Mouse (Mus musculus) spleen, postnatal 4 days (tissue): ENCODE measurements at regions not wholly inside any gene's neighbourhood (a gene's known extent, or its start where the extent isn't known, plus 50 kb on each side); places are given as distances from the start of the nearest gene placed in this dataset.

Source experiments
- DNase-seq, 2 experiments: peaks; one replicate each; pipeline ENCODE4 v3.0.0; 2022; ENCODE audit warnings: low spot score in 2 of 2

- DNase-seq, result no peak
Measured at GRCm38 (mm10) chrX:99350233-99350632, 120.8 kb downstream of the Pja1 start.

- DNase-seq, result no peak
Measured at GRCm38 (mm10) chrX:99340223-99340622, 130.8 kb downstream of the Pja1 start.

GRCm38 (mm10) chrX:99339081-99339876 lies 131.8 kb downstream of the Pja1 start:
- no peak for DNase-seq

DNA sequence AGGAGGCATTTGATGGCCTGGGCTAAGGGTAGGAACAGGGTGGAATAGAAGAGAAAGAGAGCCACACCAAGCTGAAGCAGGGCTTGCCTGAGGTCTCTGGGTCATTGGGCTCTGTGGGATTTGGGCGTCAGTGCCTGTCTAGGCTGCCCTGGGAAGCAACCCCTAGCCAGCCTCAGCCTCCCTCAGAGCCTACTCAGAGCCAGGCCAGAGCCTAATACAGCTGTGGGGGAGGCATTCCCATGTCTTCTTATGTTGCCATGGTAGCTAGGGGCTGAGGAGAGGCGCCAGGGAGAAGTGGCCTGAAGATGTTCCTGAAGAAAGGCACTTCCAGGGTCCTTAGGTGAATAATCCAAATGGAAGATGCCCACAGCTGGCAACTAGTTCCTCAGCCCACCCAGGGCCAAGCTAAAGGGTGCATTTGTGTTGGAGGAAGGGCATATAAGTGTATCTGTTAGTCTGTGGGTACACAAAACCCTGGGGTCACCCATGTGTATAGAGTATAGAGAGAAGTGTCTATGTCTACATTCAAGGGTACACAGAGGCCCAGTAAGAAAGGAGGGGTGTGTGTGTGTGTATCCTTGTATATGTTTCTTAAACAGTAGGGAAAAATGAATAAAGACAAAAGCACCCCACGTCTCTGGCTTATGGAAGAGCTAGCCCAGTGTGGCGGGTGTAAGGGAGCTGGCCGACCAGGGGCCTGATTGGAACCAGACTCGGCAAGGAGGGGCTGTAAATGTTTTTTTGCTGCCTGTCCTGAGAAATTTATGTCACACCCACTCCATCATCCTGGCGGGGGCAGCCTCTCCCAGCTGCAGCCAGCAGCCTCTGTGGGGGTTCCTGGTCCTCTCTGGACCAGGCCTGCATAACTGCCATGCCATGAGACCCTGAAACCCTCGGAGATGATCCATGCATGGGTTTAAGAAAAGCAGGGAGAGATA lies 134.2 kb downstream of the Pja1 start:
- no peak for DNase-seq

GRCm38 (mm10) chrX:99335886-99336589 lies 135.0 kb downstream of the Pja1 start:
- DNase-seq, result no peak

DNA sequence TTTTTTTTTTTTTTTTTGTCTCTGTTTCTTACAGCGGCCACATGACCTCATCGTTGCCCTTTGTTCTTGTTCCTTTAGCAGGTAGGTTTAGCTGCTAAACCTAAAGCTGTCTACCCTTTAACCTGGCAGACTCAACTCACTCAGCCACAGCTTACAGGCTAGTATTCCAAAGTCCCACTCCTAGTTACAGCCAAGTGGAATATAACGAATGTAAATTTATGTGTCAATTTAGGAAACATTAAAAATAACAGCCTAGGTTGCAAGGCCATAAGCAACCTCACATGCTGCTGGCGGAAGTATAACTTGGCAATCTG lies 138.7 kb downstream of the Pja1 start:
- no peak for DNase-seq

GRCm38 (mm10) chrX:99331764-99332456 lies 139.2 kb downstream of the Pja1 start:
- DNase-seq, result no peak

GRCm38 (mm10) chrX:99330386-99330785 lies 140.7 kb downstream of the Pja1 start:
- peak in 1 of 2 experiments; percentile 50 for DNase-seq

DNA sequence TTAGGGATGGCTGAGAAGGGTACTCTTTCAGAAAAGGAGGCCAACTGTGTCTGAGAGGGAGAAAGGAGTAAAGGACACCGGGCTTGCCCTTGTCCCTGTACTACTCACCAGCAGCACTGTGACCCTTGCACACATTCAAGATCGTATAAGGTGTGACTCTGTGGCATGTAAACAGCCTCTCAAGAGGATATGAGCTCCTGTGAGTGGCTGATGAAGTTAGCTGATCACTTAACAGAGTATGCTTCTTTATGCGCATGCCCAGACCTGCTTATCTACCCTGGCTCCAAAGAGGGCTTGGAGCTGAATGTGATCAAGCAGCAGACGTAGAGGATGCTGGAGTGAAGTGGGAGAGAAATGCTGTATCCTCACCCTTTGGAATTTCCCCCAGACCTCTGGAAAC lies 142.5 kb downstream of the Pja1 start:
- no peak for DNase-seq

DNA sequence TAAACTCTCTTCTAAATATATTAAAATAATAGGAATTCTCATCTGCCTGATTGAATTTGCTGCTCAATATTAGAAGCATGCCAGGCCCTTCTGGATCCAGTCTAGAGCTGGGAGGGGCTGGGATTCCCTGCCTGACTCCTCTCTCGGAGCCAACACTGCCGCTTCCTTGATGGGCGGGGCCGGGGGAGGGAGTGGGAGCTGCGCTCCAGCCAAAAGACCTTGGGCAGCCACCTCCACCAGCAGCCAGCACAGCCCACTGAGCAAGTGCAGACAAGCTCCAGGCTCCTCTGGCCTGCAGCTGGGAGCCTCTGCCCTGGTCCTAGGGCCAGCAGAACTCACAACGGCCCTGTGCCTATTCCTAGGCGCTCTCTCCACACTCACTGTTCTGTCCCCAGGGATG lies 144.9 kb downstream of the Pja1 start:
- peak in 1 of 2 experiments; percentile 48 for DNase-seq

GRCm38 (mm10) chrX:99325460-99325859 lies 145.6 kb downstream of the Pja1 start:
- DNase-seq, result peak in 1 of 2 experiments; percentile 55

GRCm38 (mm10) chrX:99324546-99325170 lies 146.4 kb downstream of the Pja1 start:
- DNase-seq, result peak in 1 of 2 experiments; percentile 40

DNA sequence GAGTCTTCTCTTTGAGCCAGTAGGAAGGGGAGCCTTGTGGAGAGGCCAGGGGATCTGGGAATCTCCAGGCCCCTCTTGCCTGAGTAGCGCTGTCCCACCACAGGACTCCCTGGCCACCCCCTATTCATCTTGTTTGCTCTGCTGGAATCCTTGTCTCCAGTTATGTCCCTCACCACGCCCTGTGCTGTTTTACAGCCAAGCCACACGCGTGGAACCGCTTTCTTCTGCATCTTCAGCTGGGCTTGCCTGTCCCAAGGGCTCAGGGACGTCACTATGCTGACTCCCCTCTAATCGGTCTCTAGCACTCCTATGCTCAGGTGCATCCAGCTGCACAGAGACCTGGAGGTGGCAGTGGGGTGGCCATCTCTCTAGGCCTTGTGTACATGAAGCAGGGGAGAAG lies 151.3 kb downstream of the Pja1 start:
- DNase-seq, result peak in 1 of 2 experiments; percentile 55

DNA sequence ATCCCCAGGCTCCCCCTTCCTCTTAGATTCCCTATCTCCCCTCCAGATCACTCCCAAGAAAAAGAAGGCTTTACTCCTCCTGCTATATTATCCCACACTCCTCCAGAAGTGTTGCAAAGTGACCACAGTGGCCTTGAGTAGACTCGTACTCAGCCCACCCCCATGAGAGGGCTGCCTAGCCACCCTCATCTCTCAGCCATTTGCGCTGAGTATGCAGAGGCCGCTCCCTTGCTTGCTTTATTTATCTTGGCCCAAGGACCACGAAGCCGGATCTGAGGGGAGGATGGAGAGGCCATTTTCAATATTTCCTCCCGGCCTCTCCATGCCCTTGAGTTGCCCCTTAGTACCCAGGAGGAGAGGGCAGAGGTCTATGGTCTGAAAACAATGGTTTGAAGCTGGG lies 151.9 kb downstream of the Pja1 start:
- DNase-seq, result peak in 1 of 2 experiments; percentile 39

DNA sequence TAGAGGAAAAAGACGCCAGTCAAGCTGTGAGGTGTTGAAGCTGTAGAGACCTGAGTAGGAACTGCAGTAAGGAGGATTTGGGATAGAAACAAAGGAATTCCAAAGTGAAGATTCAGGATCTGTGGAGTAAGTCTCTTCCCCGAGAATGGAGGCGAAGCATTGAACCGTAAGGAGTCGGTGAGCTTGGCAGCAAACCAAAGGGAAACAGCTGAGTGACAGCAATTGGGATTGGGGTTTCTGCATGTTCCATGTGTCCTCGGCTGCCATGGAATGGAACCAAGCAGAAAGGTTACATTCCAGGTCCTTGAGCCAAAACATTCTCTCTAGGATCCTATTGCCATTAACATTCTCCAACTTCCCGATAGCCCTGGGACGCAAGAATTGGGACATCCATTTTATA lies 152.9 kb downstream of the Pja1 start:
- DNase-seq, result peak in 1 of 2 experiments; percentile 44

DNA sequence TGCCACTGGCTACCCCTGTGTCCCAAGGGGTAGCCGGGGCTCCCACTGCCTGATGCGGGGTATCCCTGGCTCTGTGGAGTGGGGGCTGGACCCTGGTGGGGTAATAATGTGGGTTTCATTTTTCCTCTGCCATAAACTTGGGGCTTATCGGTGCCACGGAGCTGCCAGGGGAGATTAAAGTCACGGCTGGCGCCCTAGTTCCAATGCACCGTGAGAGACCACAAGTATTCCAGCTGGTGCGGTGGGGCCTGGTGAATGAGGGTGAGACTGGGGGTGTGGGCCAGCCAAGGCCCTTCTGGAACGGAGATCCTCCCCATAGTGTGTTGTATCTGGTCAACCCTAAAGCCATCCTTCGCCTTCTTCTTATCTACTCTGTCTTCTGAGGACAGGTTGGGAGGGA lies 153.3 kb downstream of the Pja1 start:
- peak in 1 of 2 experiments; percentile 52 for DNase-seq

DNA sequence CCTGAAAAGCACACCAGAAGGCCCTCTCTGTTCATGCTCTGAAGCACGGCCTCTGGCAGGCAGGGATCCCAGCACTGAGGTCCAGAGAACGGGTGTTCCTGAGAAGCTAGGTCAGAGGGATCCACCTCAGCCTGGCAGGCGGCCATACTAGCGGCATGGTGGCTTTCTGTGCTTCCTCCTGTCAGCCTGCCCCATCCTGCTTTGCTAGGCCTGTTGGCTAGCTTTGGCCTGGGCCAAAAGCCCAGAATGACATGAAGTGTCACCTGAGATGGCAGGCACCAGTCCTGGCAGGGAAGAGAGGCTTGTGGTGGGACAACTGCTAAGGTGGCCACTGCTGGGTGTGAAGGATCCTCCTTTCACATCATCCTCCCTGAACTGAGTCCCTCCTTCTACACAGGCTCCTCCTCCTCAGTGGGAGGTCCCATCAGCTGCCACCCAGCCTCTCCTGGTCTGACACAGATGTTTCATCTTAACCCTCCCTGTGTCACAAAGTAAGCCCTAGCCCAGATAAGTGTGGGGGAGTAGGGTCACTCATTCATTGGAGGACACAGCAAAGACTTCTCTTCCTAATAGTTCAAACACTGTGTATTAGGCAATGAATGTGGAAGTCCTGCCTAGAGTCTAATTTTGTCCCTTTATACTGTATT lies 154.5 kb downstream of the Pja1 start:
- DNase-seq, result peak in 1 of 2 experiments; percentile 50

DNA sequence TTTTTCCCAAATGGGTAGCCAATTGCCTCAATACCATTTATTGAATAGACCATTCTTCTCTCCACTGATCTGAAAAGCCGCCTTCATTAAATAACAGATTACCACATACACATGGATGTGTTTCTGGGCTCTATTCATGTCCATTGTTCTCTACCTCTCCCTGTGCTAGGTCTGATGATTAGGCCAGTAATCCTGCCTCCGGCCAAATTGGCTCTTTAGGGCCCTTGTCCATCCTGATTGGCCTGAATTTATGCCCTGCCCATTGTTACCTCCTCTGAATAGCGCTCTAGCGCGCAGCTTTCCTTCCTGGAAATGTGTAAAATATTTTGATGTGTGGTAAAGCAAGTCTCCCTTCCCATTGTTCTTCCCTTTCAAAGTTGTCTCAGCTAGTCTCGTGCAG lies 163.2 kb downstream of the Efnb1 start:
- DNase-seq, result no peak

GRCm38 (mm10) chrX:99294726-99295125 lies 158.8 kb downstream of the Efnb1 start:
- DNase-seq, result no peak

- no peak for DNase-seq
Measured at GRCm38 (mm10) chrX:99293967-99294366, 158.0 kb downstream of the Efnb1 start.

DNA sequence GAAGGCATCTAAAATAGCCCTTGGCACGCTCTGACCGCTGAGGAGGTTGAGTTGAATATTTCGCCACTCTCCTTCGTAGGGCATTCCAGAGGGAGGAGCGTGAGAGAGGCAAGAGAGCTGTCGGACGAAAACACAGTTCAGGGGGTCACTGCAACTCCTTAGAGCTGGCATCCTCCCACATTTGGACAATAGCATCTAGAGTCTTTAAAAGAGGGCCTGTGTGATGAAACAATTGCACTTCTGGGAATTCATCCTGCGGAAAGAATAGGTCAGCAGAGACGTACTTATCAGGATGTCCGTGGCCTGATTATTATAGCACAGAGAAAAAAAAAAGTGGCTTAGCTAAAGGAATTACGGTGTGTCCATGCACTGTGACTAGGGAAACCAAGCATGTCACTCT lies 156.8 kb downstream of the Efnb1 start:
- DNase-seq, result no peak
